Mouse (Mus musculus) G1E (cell line): ENCODE results near the gene Tmem236.

Experiments used
- CTCF ChIP-seq: IDR thresholded peaks from 2 replicates; pipeline ENCODE4 v1.5.1; 2012; ENCODE audit warnings: low read depth, low read length, inconsistent platforms, mixed read lengths
- GATA1 ChIP-seq: IDR thresholded peaks from 2 replicates; pipeline ENCODE4 v1.6.1; 2012; ENCODE audit warnings: borderline replicate concordance, low read length, inconsistent platforms, mixed read lengths
- POLR2AphosphoS5 ChIP-seq: IDR thresholded peaks from 2 replicates; pipeline ENCODE4 v1.6.1; 2012; ENCODE audit warnings: low read depth, low read length, inconsistent platforms; ENCODE audit not compliant: insufficient replicate concordance

GRCm38 (mm10) chr2:14239151-14239550 lies 64.8 kb downstream of the Tmem236 start:
- TF ChIP-seq CTCF (no peak), GATA1 (no peak), POLR2AphosphoS5 (no peak)
